Mouse (Mus musculus) ES-Bruce4 (cell line): Measurements from ENCODE around the gene Cldn10. TPM values are rescaled to one million over a fixed set of nuclear protein-coding genes. Genes with fewer than 3 reads are reported as not detected.

Experiments
- H3K27ac ChIP-seq: 2 replicates; pipeline ENCODE4 v1.5.1; 2012; ENCODE audit warnings: low read length, inconsistent platforms; ENCODE audit not compliant: insufficient read depth
- H3K27me3 ChIP-seq: 2 replicates; pipeline ENCODE4 v1.6.1; 2012; ENCODE audit warnings: mild to moderate bottlenecking, low read length, inconsistent platforms; ENCODE audit not compliant: control insufficient read depth, poor library complexity, insufficient read depth, severe bottlenecking
- H3K36me3 ChIP-seq: 2 replicates; pipeline ENCODE4 v1.6.1; 2012; ENCODE audit warnings: inconsistent platforms, mild to moderate bottlenecking, low read length, moderate library complexity; ENCODE audit not compliant: control insufficient read depth, poor library complexity, insufficient read depth, severe bottlenecking
- H3K4me1 ChIP-seq: one replicate; pipeline ENCODE4 v1.8.1; 2011; ENCODE audit warnings: low read length; ENCODE audit not compliant: control insufficient read depth, insufficient read depth
- H3K4me3 ChIP-seq: 2 replicates; pipeline ENCODE4 v1.5.1; 2011; ENCODE audit warnings: low read depth, mild to moderate bottlenecking, low read length
- H3K9ac ChIP-seq: 2 replicates; pipeline ENCODE4 v1.6.1; 2012; ENCODE audit warnings: low read depth, mild to moderate bottlenecking, inconsistent platforms; ENCODE audit not compliant: poor library complexity, severe bottlenecking
- H3K9me3 ChIP-seq: replicated peaks from 2 replicates; pipeline ENCODE4 v1.6.1; 2012; ENCODE audit warnings: mild to moderate bottlenecking, low read length, inconsistent platforms; ENCODE audit not compliant: control insufficient read depth, poor library complexity, insufficient read depth, severe bottlenecking
- CTCF ChIP-seq: IDR thresholded peaks from one replicate; pipeline ENCODE4 v1.8.1; 2011; ENCODE audit warnings: low read depth, low read length
- EP300 ChIP-seq: IDR thresholded peaks from 2 replicates; pipeline ENCODE4 v1.6.1; 2011; ENCODE audit warnings: low read depth, low read length; ENCODE audit not compliant: insufficient read depth
- POLR2A ChIP-seq: IDR thresholded peaks from one replicate; pipeline ENCODE4 v1.8.1; 2011; ENCODE audit warnings: low read length; ENCODE audit not compliant: insufficient read depth
- polyA plus RNA-seq: library from polyadenylated mRNA; stranded (reverse); fragments of >200 nt; gene quantifications from 2 replicates; pipeline ENCODE4 v1.2.4, GENCODE M21; 2011; ENCODE audit warnings: low read depth; ENCODE audit not compliant: missing spikeins, insufficient read depth, insufficient read length

The Cldn10 gene
- polyA plus RNA-seq, 1 experiment: not detected

DNA sequence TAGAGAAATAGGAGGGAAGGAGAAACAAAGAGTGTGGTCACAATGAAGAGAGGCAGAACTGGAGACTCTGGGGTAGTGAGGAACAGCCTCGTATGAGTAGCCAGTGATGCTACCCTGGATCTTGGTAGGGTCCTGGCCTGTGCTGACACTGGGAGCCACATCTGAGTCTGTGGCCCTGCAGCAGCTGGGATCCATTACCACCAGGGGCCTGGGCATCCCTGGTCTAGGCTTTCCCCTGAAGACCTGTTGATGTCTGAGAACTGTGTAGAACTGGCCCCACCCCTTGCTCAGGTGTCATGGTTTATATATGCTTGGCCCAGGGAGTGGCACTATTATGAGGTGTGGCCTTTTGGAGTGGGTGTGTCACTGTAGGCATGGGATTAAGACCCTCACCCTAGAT is 12.2 kb upstream of the Cldn10 start:
- H3K36me3 ChIP-seq: no peaks in the 10 kb centered on the region
- TF ChIP-seq EP300 (no peak), CTCF (no peak), POLR2A (no peak)
- H3K4me1 ChIP-seq: no peaks in the 10 kb centered on the region
- no peak overlapping the region for H3K9ac ChIP-seq
- no peaks in the 10 kb centered on the region for H3K27me3 ChIP-seq
- no peaks in the 10 kb centered on the region for H3K9me3 ChIP-seq
- no peak overlapping the region for H3K27ac ChIP-seq
- H3K4me3 ChIP-seq: no peak overlapping the region

DNA sequence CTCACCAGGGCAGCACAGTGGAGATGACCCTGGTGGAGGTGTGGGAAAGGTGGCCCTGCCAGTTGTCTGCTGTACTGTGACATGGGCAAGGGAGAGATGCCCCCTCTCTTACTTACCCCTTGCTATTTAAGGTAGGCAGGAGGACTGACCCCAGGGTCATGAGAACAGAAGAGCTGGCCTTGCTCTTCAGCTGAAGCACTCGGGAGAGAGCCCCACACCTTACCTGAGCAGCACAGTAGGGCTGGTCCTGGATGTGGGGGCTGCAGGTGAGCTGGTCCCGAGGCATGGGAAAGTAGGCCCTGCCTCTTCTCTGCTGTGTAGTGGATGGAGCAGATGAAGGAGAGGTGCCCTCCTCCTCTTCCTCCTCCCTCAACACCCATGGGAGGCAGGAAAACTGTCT is 11.3 kb upstream of the Cldn10 start:
- Histone ChIP-seq H3K9me3 (no peaks in the 10 kb centered on the region), H3K4me3 (no peak overlapping the region), H3K36me3 (no peaks in the 10 kb centered on the region), H3K27me3 (no peaks in the 10 kb centered on the region), H3K4me1 (no peaks in the 10 kb centered on the region), H3K27ac (no peak overlapping the region), H3K9ac (no peak overlapping the region)
- TF ChIP-seq EP300 (no peak), POLR2A (no peak), CTCF (no peak)

DNA sequence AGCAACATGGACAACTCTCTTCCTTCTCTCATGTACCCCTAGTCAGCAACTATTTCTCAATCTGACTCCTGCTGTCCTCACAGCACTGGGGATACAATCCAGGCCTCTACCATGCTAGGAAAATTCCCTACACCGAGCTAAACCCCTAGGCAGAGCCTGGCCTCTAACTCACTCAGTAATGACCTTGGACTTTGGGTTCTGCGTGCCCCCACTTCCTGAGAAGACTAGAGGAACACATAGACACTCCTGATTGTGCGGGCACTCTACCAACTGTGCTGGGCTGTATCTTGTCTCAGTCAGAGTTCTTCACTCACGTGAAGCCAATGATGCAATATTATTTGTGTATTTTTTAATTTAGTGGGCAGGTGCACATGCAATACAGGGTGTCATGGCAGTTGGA is 10.2 kb upstream of the Cldn10 start:
- H3K4me3 ChIP-seq: no peak overlapping the region

DNA sequence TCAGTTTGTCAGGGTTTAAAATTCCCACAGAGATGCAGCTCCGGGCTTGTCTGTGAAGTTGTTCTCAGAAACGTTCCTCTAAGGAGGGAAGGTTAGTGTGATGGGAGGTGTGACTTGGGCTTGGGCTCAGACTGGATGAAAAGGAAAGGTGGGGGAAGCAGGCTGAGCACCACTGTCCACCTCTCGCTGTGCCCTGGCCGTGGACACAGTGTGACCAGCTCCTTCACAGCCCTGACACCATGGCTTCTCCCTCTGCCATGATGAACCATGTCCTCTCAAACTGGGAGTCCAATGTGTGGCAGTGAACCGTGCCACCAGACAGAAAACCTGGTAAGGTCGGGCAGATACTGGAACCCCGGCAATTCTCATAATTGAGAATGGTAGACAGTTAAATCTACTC is 6.1 kb upstream of the Cldn10 start:
- Histone ChIP-seq H3K27ac (no peak overlapping the region), H3K9me3 (no peaks in the 10 kb centered on the region), H3K4me3 (no peak overlapping the region), H3K36me3 (no peaks in the 10 kb centered on the region), H3K4me1 (no peaks in the 10 kb centered on the region), H3K9ac (no peak overlapping the region), H3K27me3 (no peaks in the 10 kb centered on the region)
- TF ChIP-seq EP300 (no peak), CTCF (no peak), POLR2A (no peak)

More for the DNA sequence above, 10.2 kb upstream of the Cldn10 start:
- Histone ChIP-seq H3K4me1 (no peaks in the 10 kb centered on the region), H3K27ac (no peak overlapping the region), H3K9me3 (no peaks in the 10 kb centered on the region), H3K27me3 (no peaks in the 10 kb centered on the region), H3K9ac (no peak overlapping the region), H3K36me3 (no peaks in the 10 kb centered on the region)
- no peak for TF ChIP-seq POLR2A
- TF ChIP-seq EP300: no peak
- TF ChIP-seq CTCF: no peak

DNA sequence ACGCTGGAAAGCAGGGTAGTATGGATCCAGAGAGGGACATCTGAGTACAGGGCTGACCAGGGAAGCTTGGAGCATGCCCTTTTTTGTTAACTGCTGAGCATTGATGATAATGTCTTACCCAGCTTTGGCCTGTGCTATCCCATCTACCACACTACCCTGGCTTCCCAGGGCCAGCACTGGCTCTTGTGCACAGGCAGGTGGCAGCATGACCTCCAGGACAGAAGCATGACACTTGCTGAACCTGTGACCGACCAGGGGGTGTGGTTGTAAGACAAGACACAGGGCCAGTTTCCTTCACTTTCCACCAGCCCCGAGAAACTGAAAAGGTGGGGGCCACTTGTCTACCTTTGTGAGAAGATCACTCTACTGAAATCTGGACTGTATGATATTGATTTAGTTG is 5.5 kb upstream of the Cldn10 start:
- Histone ChIP-seq H3K36me3 (no peaks in the 10 kb centered on the region), H3K27me3 (no peaks in the 10 kb centered on the region), H3K27ac (no peak overlapping the region), H3K4me3 (no peak overlapping the region), H3K4me1 (no peaks in the 10 kb centered on the region), H3K9me3 (no peaks in the 10 kb centered on the region), H3K9ac (no peak overlapping the region)
- TF ChIP-seq POLR2A (no peak), CTCF (peak; percentile 18)

DNA sequence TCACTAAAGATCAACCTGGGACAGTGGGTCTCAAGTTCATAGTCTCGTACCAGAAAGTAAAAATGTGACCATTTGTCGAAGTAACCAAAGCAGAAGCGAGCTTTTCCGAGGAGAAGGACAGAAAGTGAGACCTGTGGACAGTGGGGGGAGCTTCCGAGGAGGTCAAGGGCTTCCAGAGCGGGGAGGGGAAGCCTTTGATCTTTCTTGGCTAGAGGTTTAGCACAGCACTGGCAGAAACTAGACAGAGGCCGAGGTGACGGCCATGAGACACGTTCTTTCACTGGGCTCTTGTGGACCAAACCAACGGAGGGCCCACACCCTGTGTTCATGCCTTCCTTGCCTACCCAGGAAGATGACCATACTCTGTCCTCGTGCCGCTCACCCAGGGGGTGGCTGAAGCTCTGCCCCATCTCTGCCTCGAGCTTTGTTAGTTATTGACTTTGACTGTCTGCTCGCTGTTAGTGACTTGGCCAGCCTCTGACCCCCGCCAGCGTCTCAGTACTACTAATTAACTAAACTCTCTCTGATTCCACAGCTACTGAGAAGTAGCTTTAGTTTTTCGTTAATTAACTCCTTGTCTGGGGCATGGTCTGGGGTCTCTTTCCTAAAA is 4.3 kb upstream of the Cldn10 start:
- no peak overlapping the region for H3K4me3 ChIP-seq
- TF ChIP-seq EP300 (no peak), POLR2A (no peak), CTCF (no peak)
- no peaks in the 10 kb centered on the region for H3K27me3 ChIP-seq
- no peak overlapping the region for H3K9ac ChIP-seq
- no peaks in the 10 kb centered on the region for H3K4me1 ChIP-seq
- H3K36me3 ChIP-seq: no peaks in the 10 kb centered on the region
- H3K9me3 ChIP-seq: no peaks in the 10 kb centered on the region
- H3K27ac ChIP-seq: no peak overlapping the region
